Mouse (Mus musculus) stomach, embryonic 14.5 days (tissue): ENCODE data around the gene Rassf3. TPM values are rescaled to one million over a fixed set of nuclear protein-coding genes. Genes with fewer than 3 reads are reported as not detected.

Experiments used
- ATAC-seq: fragments of 200-750 bp; cut with Nextera tagmentation; 2 replicates; pipeline ENCODE4 v1.8.0; 2017; ENCODE audit warnings: low read depth, moderate TSS enrichment; ENCODE audit not compliant: insufficient number of reproducible peaks, insufficient read depth, low FRiP score
- H3K27ac ChIP-seq: fragments of 300-500 bp; sonication (generic); 2 replicates; pipeline ENCODE4 v1.5.1; 2014; ENCODE audit warnings: mild to moderate bottlenecking, low read length, moderate library complexity, mixed read lengths
- H3K27me3 ChIP-seq: fragments of 300-500 bp; sonication (generic); 2 replicates; pipeline ENCODE4 v1.6.1; 2014; ENCODE audit warnings: low read length, control low read depth, mixed read lengths; ENCODE audit not compliant: control insufficient read depth, insufficient read depth
- H3K36me3 ChIP-seq: fragments of 300-500 bp; sonication (generic); 2 replicates; pipeline ENCODE4 v1.6.1; 2014; ENCODE audit warnings: mild to moderate bottlenecking, control low read depth, low read length, moderate library complexity, mixed read lengths; ENCODE audit not compliant: control insufficient read depth, insufficient read depth
- H3K4me1 ChIP-seq: fragments of 300-500 bp; sonication (generic); 2 replicates; pipeline ENCODE4 v1.6.1; 2014; ENCODE audit warnings: low read length, control low read depth, mixed read lengths; ENCODE audit not compliant: control insufficient read depth, insufficient read depth
- H3K4me2 ChIP-seq: fragments of 300-500 bp; sonication (generic); replicated peaks from 2 replicates; pipeline ENCODE4 v1.6.1; 2014; ENCODE audit warnings: low read depth, low read length, control low read depth
- H3K4me3 ChIP-seq: fragments of 300-500 bp; sonication (generic); 2 replicates; pipeline ENCODE4 v1.5.1; 2014; ENCODE audit warnings: low read depth, low read length, control low read depth
- H3K9ac ChIP-seq: fragments of 300-500 bp; sonication (generic); replicated peaks from 2 replicates; pipeline ENCODE4 v1.6.1; 2014; ENCODE audit warnings: low read depth, mild to moderate bottlenecking, control low read depth, low read length, moderate library complexity, mixed read lengths
- H3K9me3 ChIP-seq: fragments of 300-500 bp; sonication (generic); 2 replicates; pipeline ENCODE4 v1.6.1; 2016; ENCODE audit warnings: low read depth, low read length, control low read depth; ENCODE audit not compliant: control insufficient read depth
- WGBS: fragments of 180-500 bp; shearing (Covaris S2); extraction: QIAGEN DNeasy Blood & Tissue Kit; methylation state at CpG from one replicate; pipeline ENCODE4 v1.1.7; 2014; 5-methylcytosine and 5-hydroxymethylcytosine counted together
- polyA plus RNA-seq: library from polyadenylated mRNA; unstranded; fragments of >200 nt; fragmentation: Nextera tagmentation; extraction: Ambion mirVana; gene quantifications from 2 replicates; pipeline ENCODE4 v1.2.1, GENCODE M21; 2014

The Rassf3 gene
- polyA plus RNA-seq, 1 experiment from 2014 or later = 19.4 TPM

- H3K27ac ChIP-seq = peak overlapping the region; percentile 53; the same call in 1 of the 2 replicates
- peak overlapping the region; percentile 63 for H3K4me2 ChIP-seq
- ATAC-seq = no peak
- 52% methylated on average over 7 of the region's 7 CpGs for WGBS
- H3K36me3 ChIP-seq = no peaks in the 10 kb centered on the region
- H3K27me3 ChIP-seq = no peaks in the 10 kb centered on the region
- peak overlapping the region; percentile 27; the same call in 1 of the 2 replicates for H3K4me3 ChIP-seq
- peaks cover 20% of the 10 kb centered on the region for H3K4me1 ChIP-seq
- H3K9me3 ChIP-seq = no peaks in the 10 kb centered on the region
- H3K9ac ChIP-seq = no peak overlapping the region
These were observed 29.8 kb upstream of the Rassf3 start for GRCm38 (mm10) chr10:121505929-121506328.

GRCm38 (mm10) chr10:121504973-121505911, 29.1 kb upstream of the Rassf3 start:
- no peaks in the 10 kb centered on the region for H3K27me3 ChIP-seq
- H3K4me1 ChIP-seq = peaks cover 20% of the 10 kb centered on the region
- peak overlapping the region; percentile 27 for H3K4me3 ChIP-seq
- H3K36me3 ChIP-seq = no peaks in the 10 kb centered on the region
- 20% methylated on average over 35 of the region's 35 CpGs for WGBS
- peak; percentile 77; the same call in 1 of the 2 replicates for ATAC-seq
- H3K4me2 ChIP-seq = peak overlapping the region; percentile 63
- no peak overlapping the region for H3K9ac ChIP-seq
- no peaks in the 10 kb centered on the region for H3K9me3 ChIP-seq
- H3K27ac ChIP-seq = peak overlapping the region; percentile 53; the same call in 1 of the 2 replicates

GRCm38 (mm10) chr10:121501160-121501559, 25.0 kb upstream of the Rassf3 start:
- peaks cover 6% of the 10 kb centered on the region for H3K4me1 ChIP-seq
- no peak overlapping the region for H3K4me3 ChIP-seq
- H3K27ac ChIP-seq = no peak overlapping the region
- no peak overlapping the region for H3K4me2 ChIP-seq
- no peaks in the 10 kb centered on the region for H3K27me3 ChIP-seq
- H3K9ac ChIP-seq = no peak overlapping the region
- no peaks in the 10 kb centered on the region for H3K36me3 ChIP-seq
- 75% methylated on average over 5 of the region's 5 CpGs for WGBS
- no peaks in the 10 kb centered on the region for H3K9me3 ChIP-seq
- ATAC-seq = no peak

GRCm38 (mm10) chr10:121500034-121500433, 23.9 kb upstream of the Rassf3 start:
- H3K36me3 ChIP-seq = no peaks in the 10 kb centered on the region
- no peaks in the 10 kb centered on the region for H3K4me1 ChIP-seq
- WGBS = 61% methylated on average over 5 of the region's 5 CpGs
- no peak overlapping the region for H3K4me3 ChIP-seq
- no peak overlapping the region for H3K4me2 ChIP-seq
- H3K9me3 ChIP-seq = no peaks in the 10 kb centered on the region
- ATAC-seq = 0 out of 2 replicates have a peak, but pooled peaks have one; percentile 20
- H3K27ac ChIP-seq = no peak overlapping the region
- no peak overlapping the region for H3K9ac ChIP-seq
- H3K27me3 ChIP-seq = no peaks in the 10 kb centered on the region

GRCm38 (mm10) chr10:121499063-121499462, 22.9 kb upstream of the Rassf3 start:
- H3K9ac ChIP-seq = no peak overlapping the region
- no peaks in the 10 kb centered on the region for H3K4me1 ChIP-seq
- H3K4me3 ChIP-seq = no peak overlapping the region
- H3K27ac ChIP-seq = no peak overlapping the region
- H3K27me3 ChIP-seq = no peaks in the 10 kb centered on the region
- ATAC-seq = no peak
- 58% methylated on average over 2 of the region's 2 CpGs for WGBS
- H3K36me3 ChIP-seq = no peaks in the 10 kb centered on the region
- H3K4me2 ChIP-seq = no peak overlapping the region
- H3K9me3 ChIP-seq = no peaks in the 10 kb centered on the region

- no peak for ATAC-seq
These were observed 22.3 kb upstream of the Rassf3 start for GRCm38 (mm10) chr10:121498481-121498904.

GRCm38 (mm10) chr10:121497968-121498367, 21.8 kb upstream of the Rassf3 start:
- Histone ChIP-seq H3K27ac (peak overlapping the region; percentile 11; the same call in 1 of the 2 replicates), H3K9me3 (no peaks in the 10 kb centered on the region), H3K9ac (no peak overlapping the region), H3K27me3 (no peaks in the 10 kb centered on the region), H3K4me3 (no peak overlapping the region), H3K4me1 (no peaks in the 10 kb centered on the region), H3K4me2 (no peak overlapping the region), H3K36me3 (no peaks in the 10 kb centered on the region)
- WGBS = 84% methylated on average over 7 of the region's 7 CpGs
- ATAC-seq = no peak

More at GRCm38 (mm10) chr10:121498481-121498904, 22.3 kb upstream of the Rassf3 start:
- Histone ChIP-seq H3K27me3 (no peaks in the 10 kb centered on the region), H3K27ac (peak overlapping the region; percentile 11; the same call in 1 of the 2 replicates), H3K4me1 (no peaks in the 10 kb centered on the region), H3K4me2 (no peak overlapping the region), H3K36me3 (no peaks in the 10 kb centered on the region), H3K4me3 (no peak overlapping the region), H3K9ac (no peak overlapping the region), H3K9me3 (no peaks in the 10 kb centered on the region)
- 71% methylated on average over 8 of the region's 8 CpGs for WGBS

- Histone ChIP-seq H3K4me3 (no peak overlapping the region), H3K4me1 (no peaks in the 10 kb centered on the region), H3K9ac (no peak overlapping the region), H3K36me3 (no peaks in the 10 kb centered on the region), H3K27ac (no peak overlapping the region), H3K9me3 (no peaks in the 10 kb centered on the region), H3K27me3 (no peaks in the 10 kb centered on the region), H3K4me2 (no peak overlapping the region)
- ATAC-seq = no peak
- 55% methylated on average over 7 of the region's 7 CpGs for WGBS
These were observed 20.5 kb upstream of the Rassf3 start for GRCm38 (mm10) chr10:121496616-121497015.
